Comparison of ENCODE assay signal across 31 mouse cellular contexts in genomic region chr6:29288651-29289050, GRCm38 (mm10). TPM values are rescaled to one million over a fixed set of nuclear protein-coding genes. Genes with fewer than 3 reads are reported as not detected.
A peak's percentile ranks its signal among the peaks of the same experiment; 100 is the strongest.
DNase-seq lines count a peak whose midpoint lies in the region; ATAC-seq and TF ChIP-seq lines count a peak whose summit lies in the region.
"Had no signal": no experiment of that assay in that cellular context is flagged by ENCODE, and none has a peak within 500 bp of the region (broad histone marks: within the 10 kb centered on the region; RNA-seq: fewer than 3 reads in every experiment).

No protein-coding gene starts in this region.

- no peak overlapping the region for H3K27ac ChIP-seq in forebrain, embryonic 14.5 days (ENCODE audit: low read depth, low read length)
- H3K27ac ChIP-seq: embryonic facial prominence, embryonic 15.5 days; forebrain, embryonic 12.5 days; heart, adult 2 months; hindbrain, embryonic 12.5 days had no signal

- intact Hi-C loops in heart, postnatal 10 days (cut with DNase I) = no loop called here

- no peak overlapping the region for H3K4me3 ChIP-seq in myocyte
- no peak overlapping the region for H3K4me3 ChIP-seq in forebrain, embryonic 14.5 days (ENCODE audit: low read depth, low read length)
- H3K4me3 ChIP-seq: embryonic facial prominence, embryonic 15.5 days; forebrain, embryonic 12.5 days; heart, adult 2 months; heart, embryonic 12.5 days; hindbrain, embryonic 12.5 days had no signal

- no peaks in the 10 kb centered on the region for H3K4me1 ChIP-seq in forebrain, embryonic 14.5 days (ENCODE audit: control insufficient read depth, insufficient read depth, low read length)
- H3K4me1 ChIP-seq: embryonic facial prominence, embryonic 15.5 days; forebrain, embryonic 12.5 days; heart, embryonic 12.5 days; hindbrain, embryonic 12.5 days had no signal

- H3K79me2 ChIP-seq in myocyte (ENCODE audit: control insufficient read depth, insufficient read depth) = no peaks in the 10 kb centered on the region

- peak overlapping the region; percentile 24 for H3K4me2 ChIP-seq in myocyte (ENCODE audit: low read depth)
- no peak overlapping the region for H3K4me2 ChIP-seq in forebrain, embryonic 14.5 days (ENCODE audit: low read length)
- H3K4me2 ChIP-seq: embryonic facial prominence, embryonic 15.5 days; forebrain, embryonic 12.5 days; heart, embryonic 12.5 days; hindbrain, embryonic 12.5 days had no signal

- 55% methylated on average over 6 of the region's 6 CpGs for WGBS in forebrain, embryonic 14.5 days

- no peak overlapping the region for H3ac ChIP-seq in myocyte (ENCODE audit: control insufficient read depth, insufficient read length)

- TF ChIP-seq POLR2A in myocyte (IDR thresholded peaks at IDR 0.05; ENCODE audit: insufficient read length, low read depth) = no peak

- no peaks in the 10 kb centered on the region for H3K27me3 ChIP-seq in myocyte (ENCODE audit: control insufficient read depth, insufficient read depth, insufficient read length)
- H3K27me3 ChIP-seq in forebrain, embryonic 14.5 days (replicated peaks; ENCODE audit: control insufficient read depth, insufficient read depth, low read length) = no peaks in the 10 kb centered on the region
- H3K27me3 ChIP-seq: embryonic facial prominence, embryonic 15.5 days; hindbrain, embryonic 12.5 days had no signal

- H3K9me3 ChIP-seq in forebrain, embryonic 14.5 days (replicated peaks; ENCODE audit: control insufficient read depth, low read length) = no peaks in the 10 kb centered on the region
- H3K9me3 ChIP-seq: embryonic facial prominence, embryonic 15.5 days; forebrain, embryonic 12.5 days; heart, embryonic 12.5 days; hindbrain, embryonic 12.5 days had no signal

- no peak overlapping the region for H3K9ac ChIP-seq in forebrain, embryonic 14.5 days (ENCODE audit: low read length)
- H3K9ac ChIP-seq: embryonic facial prominence, embryonic 15.5 days; forebrain, embryonic 12.5 days; forebrain, postnatal 0 days; heart, embryonic 12.5 days; hindbrain, embryonic 12.5 days had no signal

- no peaks in the 10 kb centered on the region for H3K36me3 ChIP-seq in myocyte (ENCODE audit: control insufficient read depth, insufficient read depth)
- H3K36me3 ChIP-seq in forebrain, embryonic 14.5 days (ENCODE audit: control insufficient read depth, insufficient read depth, low read length) = no peaks in the 10 kb centered on the region
- H3K36me3 ChIP-seq: embryonic facial prominence, embryonic 15.5 days; forebrain, embryonic 12.5 days; heart, embryonic 12.5 days; hindbrain, embryonic 12.5 days had no signal

- peak; percentile 10 to 19 for DNase-seq in heart, postnatal 10 days
- DNase-seq in heart, adult 8-10 months (ENCODE audit: low spot score) = no peak
- DNase-seq in ES-CJ7 (ENCODE audit: low read depth, low spot score) = peak; percentile 41
- DNase-seq in ZHBTc4 (ENCODE audit: low read depth, low spot score) = peak; percentile 53
- DNase-seq in frontal cortex, postnatal 36 days (ENCODE audit: low spot score in 2 of 2) = no peak
- no peak for DNase-seq in forebrain, embryonic 14.5 days (ENCODE audit: low spot score)
- DNase-seq: B cell, adult 2 months; cerebellum, adult 2 months; embryo, embryonic 11 days; forebrain, postnatal 0 days; gastrocnemius, postnatal 36 days; heart, postnatal 4 days; kidney, adult 11 months had no signal

- ATAC-seq in forebrain, embryonic 14.5 days = no peak
- ATAC-seq: activated CD4-positive, CD25-positive, alpha-beta regulatory T cell, adult 4 months; CD4-positive, CD25-positive, alpha-beta regulatory T cell, adult 4 months; forebrain, postnatal 0 days; hindbrain, embryonic 16.5 days; inflammation-experienced regulatory T-cells, adult 6 months had no signal

TF ChIP-seq in myocyte, 11 proteins besides CTCF, POLR2A, EP300 and RAD21:
- TF ChIP-seq TCF12 (IDR thresholded peaks at IDR 0.05; ENCODE audit: insufficient read depth, poor library complexity, severe bottlenecking) (no peak), E2F4 (IDR thresholded peaks at IDR 0.05; ENCODE audit: insufficient read depth) (no peak), USF1 (IDR thresholded peaks at IDR 0.05; ENCODE audit: low read depth) (no peak), REST (IDR thresholded peaks at IDR 0.05; ENCODE audit: insufficient read depth, insufficient read length) (no peak), SRF (IDR thresholded peaks at IDR 0.05; ENCODE audit: control insufficient read depth, insufficient read length, low read depth) (no peak), CEBPB (IDR thresholded peaks at IDR 0.05; ENCODE audit: insufficient read depth, poor library complexity, severe bottlenecking) (no peak), MYOD1 (IDR thresholded peaks at IDR 0.05; ENCODE audit: control insufficient read depth in 1 of 3, insufficient read length in 2 of 3, low read depth in 2 of 3) (no peak), TCF3 (IDR thresholded peaks at IDR 0.05; ENCODE audit: insufficient read length, low read depth) (no peak), POLR2AphosphoS2 (IDR thresholded peaks at IDR 0.05; ENCODE audit: insufficient read length, low read depth) (no peak), MYOG (IDR thresholded peaks at IDR 0.05; ENCODE audit: control insufficient read depth in 1 of 3, insufficient read depth in 1 of 3, insufficient read length in 2 of 3, low read depth in 2 of 3) (no peak), MAX (IDR thresholded peaks at IDR 0.05; ENCODE audit: low read depth) (no peak)

RNA-seq across cellular contexts. Expression of gene Fam71f2, which starts 9.3 kb away (rescaled TPM):
- total RNA-seq in heart, postnatal 10 days (2021) = not detected
- total RNA-seq in heart, adult 8-10 months (2022) = under 1 TPM in 1 of 4 experiments, not detected in 3; 0.59 TPM
- polyA plus RNA-seq in myocyte (2012; fragmentation: generic; extraction: Trizol) = 0.47 TPM
- 0.53 and 1.0 TPM in 2 replicates for polyA plus RNA-seq in forebrain, embryonic 14.5 days (2014; fragmentation: Nextera tagmentation; extraction: Ambion mirVana)
- total RNA-seq: adrenal gland, postnatal 36 days; common myeloid progenitor, adult 5-6 weeks; gastrocnemius, adult 8-10 months; gastrocnemius, postnatal 36 days; heart, adult 2 months; MEL had no signal
- polyA plus RNA-seq: kidney, embryonic 14.5 days had no signal

RNA-seq across cellular contexts. Expression of gene Hilpda, which starts 16.4 kb away (rescaled TPM):
- 1 to 10 TPM; 7.3 to 9.8 TPM for total RNA-seq in heart, postnatal 10 days (2021)
- 1 to 10 TPM; 3.7 to 6.7 (median 6.1) TPM for total RNA-seq in heart, adult 8-10 months (2022)
- polyA plus RNA-seq in myocyte (2012; fragmentation: generic; extraction: Trizol) = 15.5 TPM
- 46.6 and 54.6 TPM in 2 replicates for polyA plus RNA-seq in forebrain, embryonic 14.5 days (2014; fragmentation: Nextera tagmentation; extraction: Ambion mirVana)

RNA-seq across cellular contexts. Expression of gene Fam71f1, which starts 30.3 kb away (rescaled TPM):
- total RNA-seq in heart, postnatal 10 days (2021) = not detected
- total RNA-seq in heart, adult 8-10 months (2022) = not detected
- 0.47 TPM for polyA plus RNA-seq in myocyte (2012; fragmentation: generic; extraction: Trizol)
- polyA plus RNA-seq in forebrain, embryonic 14.5 days (2014; fragmentation: Nextera tagmentation; extraction: Ambion mirVana) = not detected in 2 replicates
- total RNA-seq: adrenal gland, adult 2 months; adrenal gland, postnatal 36 days; common myeloid progenitor, adult 5-6 weeks; forebrain, postnatal 0 days; gastrocnemius, adult 8-10 months; gastrocnemius, postnatal 36 days; heart, adult 2 months; heart, postnatal 4 days; MEL had no signal
- polyA plus RNA-seq: activated CD4-positive, CD25-positive, alpha-beta regulatory T cell, adult 4 months; adrenal gland, adult 2 months; CD4-positive, CD25-positive, alpha-beta regulatory T cell, adult 4 months; cerebellum, adult 2 months; embryonic facial prominence, embryonic 11.5 days; embryonic facial prominence, embryonic 15.5 days; forebrain, embryonic 12.5 days; forebrain, postnatal 0 days; heart, embryonic 16.5 days; hindbrain, embryonic 12.5 days; hindbrain, embryonic 16.5 days; inflammation-experienced regulatory T-cells, adult 6 months; kidney, embryonic 14.5 days had no signal

RNA-seq across cellular contexts. Expression of gene Calu, which starts 59.2 kb away (rescaled TPM):
- 100 to 1,000 TPM; 327 to 353 TPM for total RNA-seq in heart, postnatal 10 days (2021)
- total RNA-seq in heart, adult 8-10 months (2022) = 100 to 1,000 TPM; 230 to 251 (median 234) TPM
- polyA plus RNA-seq in myocyte (2012; fragmentation: generic; extraction: Trizol) = 183 TPM
- polyA plus RNA-seq in forebrain, embryonic 14.5 days (2014; fragmentation: Nextera tagmentation; extraction: Ambion mirVana) = 196 and 210 TPM in 2 replicates

Comparison
In these comparisons a context has a peak if more than half of its experiments do, and no peak if none do; other contexts are left out.
1. DNase-seq: peak in heart, postnatal 10 days (2 of 2), ES-CJ7 (single experiment) and ZHBTc4 (single experiment); none in heart, adult 8-10 months (single experiment), frontal cortex, postnatal 36 days (0 of 2) and forebrain, embryonic 14.5 days (single experiment).